Mouse (Mus musculus): Measurements from ENCODE around the gene Atp6v0e.

Atp6v0e gene

GRCm38 (mm10) chr17:26715916-26716717 is 53.1 kb downstream of the Atp6v0e start:
- DNase-seq (ENCODE audit: low read depth, low spot score): peak; percentile 95

DNA sequence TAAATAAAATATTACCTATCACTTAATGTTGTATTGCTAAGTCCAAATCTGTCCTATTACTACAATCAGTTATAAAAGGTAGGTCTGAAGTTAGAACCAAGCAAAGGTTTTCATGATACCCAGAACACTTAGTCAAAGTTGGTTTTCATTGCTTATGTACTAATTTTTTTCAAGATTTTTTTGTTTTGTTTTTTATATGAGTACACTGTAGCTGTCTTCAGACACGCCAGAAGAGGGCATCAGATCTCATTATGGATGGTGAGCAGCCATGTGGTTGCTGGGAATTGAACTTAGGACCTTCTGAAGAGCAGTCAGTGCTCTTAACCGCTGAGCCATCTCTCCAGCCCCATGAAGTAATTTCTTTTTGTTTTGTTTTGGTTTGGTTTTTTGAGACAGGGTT is 54.8 kb downstream of the Atp6v0e start:
- DNase-seq (ENCODE audit: low read depth, low spot score): no peak

DNA sequence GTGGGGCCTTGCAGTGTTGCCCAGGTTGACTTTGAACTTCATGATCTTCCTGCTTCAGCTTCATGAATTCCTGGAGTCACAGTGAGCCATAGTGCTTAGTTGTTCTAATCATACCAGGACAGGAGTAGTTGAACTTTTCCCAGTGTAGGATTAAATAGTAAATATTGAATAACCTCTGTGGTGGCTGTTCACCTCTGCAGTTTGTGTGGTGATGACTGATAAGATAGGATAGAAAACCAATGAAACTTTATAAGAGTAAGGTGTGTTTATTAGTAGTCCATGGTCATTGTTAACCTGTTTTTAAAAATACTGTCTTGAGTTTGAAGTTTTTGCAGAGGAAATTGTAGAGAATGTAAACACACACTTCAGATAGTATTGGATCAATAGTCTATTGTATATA is 56.4 kb downstream of the Atp6v0e start:
- no peak for DNase-seq (ENCODE audit: low read depth, low spot score)

DNA sequence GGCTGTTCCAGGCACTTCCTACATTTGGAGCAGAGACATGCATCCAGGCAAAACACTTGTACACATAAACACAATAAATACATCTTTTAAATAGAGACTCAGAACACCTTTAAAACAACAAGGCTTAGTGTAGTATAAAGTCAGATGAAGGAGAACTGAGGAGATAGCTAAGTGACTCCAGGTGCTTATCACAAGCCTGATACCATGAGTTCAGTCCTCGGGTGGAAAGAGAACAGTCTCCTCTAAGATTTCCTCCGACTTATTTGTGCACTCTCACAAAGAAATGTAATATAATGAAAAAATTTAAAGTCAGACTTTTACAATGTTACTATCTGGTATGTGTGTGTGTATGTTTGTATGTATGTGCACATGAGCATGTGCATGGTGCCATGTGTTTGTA is 58.8 kb downstream of the Atp6v0e start:
- DNase-seq (ENCODE audit: low read depth, low spot score): no peak

GRCm38 (mm10) chr17:26724790-26725189 is 61.8 kb downstream of the Atp6v0e start:
- DNase-seq (ENCODE audit: low read depth, low spot score): no peak

DNA sequence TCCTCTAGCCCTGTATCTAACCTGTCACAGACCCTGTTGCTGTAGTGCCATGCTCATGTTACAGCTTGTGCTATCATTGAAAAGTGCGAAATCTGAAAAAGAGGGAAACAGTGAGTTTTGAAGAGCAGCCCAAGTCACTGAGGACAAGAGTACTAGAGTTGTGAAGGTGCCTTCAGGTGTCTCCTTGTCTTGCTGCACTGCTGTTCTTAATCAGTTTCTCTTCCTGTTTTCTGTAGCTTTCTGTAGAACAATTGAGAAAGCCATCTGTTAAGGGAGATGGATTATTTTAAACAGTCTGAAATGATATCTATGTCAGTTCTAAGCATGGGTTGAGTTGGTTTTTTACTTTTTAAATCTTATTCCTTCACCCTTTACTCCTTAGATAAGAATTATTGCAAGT is 63.6 kb downstream of the Atp6v0e start:
- DNase-seq (ENCODE audit: low read depth, low spot score): no peak

GRCm38 (mm10) chr17:26727110-26727755 is 64.2 kb downstream of the Atp6v0e start:
- DNase-seq (ENCODE audit: low read depth, low spot score): no peak

- DNase-seq (ENCODE audit: low read depth, low spot score): no peak
These were observed 79.5 kb downstream of the Atp6v0e start for GRCm38 (mm10) chr17:26742581-26742980.

GRCm38 (mm10) chr17:26743294-26743693 is 80.3 kb downstream of the Atp6v0e start:
- no peak for DNase-seq (ENCODE audit: low read depth, low spot score)

All from telencephalon, adult 2 months (tissue).